Mouse (Mus musculus) mammary gland, adult 2 months (tissue): ENCODE results near the gene Impg1. TPM values are rescaled to one million over a fixed set of nuclear protein-coding genes. Genes with fewer than 3 reads are reported as not detected.

ENCODE experiments used
- polyA plus RNA-seq: library from polyadenylated mRNA; depleted of rRNA; stranded (reverse); fragments of >200 nt; gene quantifications from 2 replicates; pipeline ENCODE4 v1.2.3, GENCODE M21; 2012; ENCODE audit warnings: low replicate concordance; rRNA removed

The Impg1 gene
- polyA plus RNA-seq, result not detected in 2 replicates

DNA sequence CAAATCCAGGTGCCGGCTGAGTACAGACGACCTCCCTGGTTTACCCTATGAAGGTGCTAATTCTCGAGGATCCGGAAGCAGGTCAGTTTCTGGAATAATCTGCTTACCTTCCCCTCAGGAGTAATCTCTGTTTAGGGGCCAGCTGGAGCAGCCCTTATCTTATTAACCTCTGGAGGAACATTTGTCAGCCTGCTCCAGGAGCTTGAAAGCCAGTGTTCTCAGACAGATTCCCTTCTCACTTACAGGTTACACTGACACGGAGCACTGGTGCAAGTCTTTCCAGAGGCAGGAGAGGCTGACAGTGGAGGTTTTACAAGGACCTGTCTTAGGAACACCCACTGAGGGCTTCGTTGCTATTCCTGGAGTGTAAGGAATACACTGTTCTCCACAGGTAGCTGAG, at the start of gene Impg1:
Gene Impg1, minus strand, starts transcription at position 101 of the 400 bp plus-strand sequence.

